Mouse (Mus musculus) ovary, postnatal 10 days (tissue): ENCODE data around the gene Paip2b.
"Not testable (repeated sequence)": the region's sequence is repeated elsewhere in the genome, so short reads cannot be mapped to it uniquely, and the experiment has no call there.

Experiments
- DNase-seq: peaks from one replicate; pipeline ENCODE4 v3.0.0; 2022; ENCODE audit warnings: low spot score

Gene Paip2b

GRCm38 (mm10) chr6:83796686-83797085, 34.9 kb downstream of the Paip2b start:
- no peak for DNase-seq

- DNase-seq, result no peak
These were observed 36.0 kb downstream of the Paip2b start for GRCm38 (mm10) chr6:83795492-83795900.

GRCm38 (mm10) chr6:83794760-83795296, 36.7 kb downstream of the Paip2b start, which contains the start of gene Nagk:
Nagk (plus strand) TSS chr6:83794982.
- peak; percentile 93 for DNase-seq

GRCm38 (mm10) chr6:83791251-83791890, 40.2 kb downstream of the Paip2b start:
- DNase-seq, result no peak

GRCm38 (mm10) chr6:83790533-83790932, 41.0 kb downstream of the Paip2b start:
- not testable (repeated sequence) for DNase-seq

- DNase-seq, result no peak
These were observed 43.0 kb downstream of the Paip2b start for GRCm38 (mm10) chr6:83788554-83788953.

GRCm38 (mm10) chr6:83786426-83786825, 45.1 kb downstream of the Paip2b start:
- no peak for DNase-seq

- DNase-seq, result no peak
These were observed 52.5 kb downstream of the Paip2b start for GRCm38 (mm10) chr6:83779026-83779425.

- DNase-seq, result no peak
These were observed 53.2 kb downstream of the Paip2b start for GRCm38 (mm10) chr6:83778306-83778705.

GRCm38 (mm10) chr6:83775638-83776293, 55.8 kb downstream of the Paip2b start, which contains the start of gene Tex261:
Tex261 (minus strand) TSS chr6:83775813.
- peak; percentile 83 for DNase-seq

GRCm38 (mm10) chr6:83774781-83775563, 56.6 kb downstream of the Paip2b start:
- no peak for DNase-seq

GRCm38 (mm10) chr6:83774126-83774525, 57.4 kb downstream of the Paip2b start:
- no peak for DNase-seq

GRCm38 (mm10) chr6:83768485-83768884, 63.1 kb downstream of the Paip2b start:
- DNase-seq, result no peak

- no peak for DNase-seq
These were observed 64.6 kb downstream of the Paip2b start for GRCm38 (mm10) chr6:83766982-83767381.

GRCm38 (mm10) chr6:83762880-83763431, 68.6 kb downstream of the Paip2b start:
- no peak for DNase-seq

- no peak for DNase-seq
These were observed 69.2 kb downstream of the Paip2b start, which contains the start of gene Ankrd53 for GRCm38 (mm10) chr6:83762344-83762743. Ankrd53 (plus strand) TSS chr6:83762644.

GRCm38 (mm10) chr6:83756051-83756450, 75.5 kb downstream of the Paip2b start:
- DNase-seq, result no peak
